Mouse (Mus musculus): ENCODE measurements at regions not wholly inside any gene's neighbourhood (a gene's known extent, or its start where the extent isn't known, plus 50 kb on each side); places are given as distances from the start of the nearest gene placed in this dataset.

GRCm38 (mm10) chr3:35688111-35688510 is 65.8 kb upstream of the Atp11b start:
- no peak for DNase-seq

DNA sequence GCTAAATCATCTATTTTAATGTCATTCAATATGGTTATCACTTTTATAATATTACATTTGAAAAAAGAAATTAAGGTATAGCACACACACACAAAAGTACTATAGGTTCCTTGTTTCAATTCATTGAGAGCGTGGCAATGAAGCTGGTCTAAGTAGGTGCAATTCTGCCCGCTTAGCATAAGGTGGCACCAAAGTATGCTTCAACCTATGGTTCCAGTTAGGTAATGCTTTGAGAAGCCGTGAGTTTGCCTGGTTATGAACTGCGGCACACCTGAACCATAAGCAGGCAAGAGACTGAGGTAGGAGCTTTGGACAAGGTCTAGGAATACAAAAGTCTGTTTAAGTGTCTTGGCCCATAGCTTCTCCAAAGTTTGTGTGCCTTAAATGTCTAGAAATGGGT is 65.1 kb upstream of the Atp11b start:
- peak; percentile 25 to 30 for DNase-seq

DNA sequence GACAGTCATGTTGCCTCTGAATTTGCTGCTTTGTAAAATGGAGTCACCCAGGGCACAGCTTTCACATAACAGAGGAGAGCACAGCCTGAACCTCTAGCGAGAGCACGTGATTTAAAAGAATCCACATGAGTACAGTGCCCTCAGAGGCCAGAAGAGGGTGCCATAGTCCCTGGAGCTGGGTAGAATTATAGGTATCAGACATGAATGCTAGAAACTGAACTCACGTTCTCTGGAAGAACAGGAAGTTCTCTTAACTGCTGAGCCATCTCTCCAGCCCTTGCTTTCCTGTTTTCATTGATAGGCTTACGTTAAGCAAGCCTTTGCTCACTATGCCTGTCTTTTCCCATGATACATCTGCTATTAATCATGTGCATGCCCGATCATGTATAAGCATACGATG is 60.9 kb upstream of the Atp11b start:
- peak; percentile 73 to 84 for DNase-seq

- no peak for DNase-seq
These were observed 60.4 kb upstream of the Atp11b start for GRCm38 (mm10) chr3:35693551-35693950.

- DNase-seq = no peak
These were observed 59.7 kb upstream of the Atp11b start for GRCm38 (mm10) chr3:35694241-35694640.

DNA sequence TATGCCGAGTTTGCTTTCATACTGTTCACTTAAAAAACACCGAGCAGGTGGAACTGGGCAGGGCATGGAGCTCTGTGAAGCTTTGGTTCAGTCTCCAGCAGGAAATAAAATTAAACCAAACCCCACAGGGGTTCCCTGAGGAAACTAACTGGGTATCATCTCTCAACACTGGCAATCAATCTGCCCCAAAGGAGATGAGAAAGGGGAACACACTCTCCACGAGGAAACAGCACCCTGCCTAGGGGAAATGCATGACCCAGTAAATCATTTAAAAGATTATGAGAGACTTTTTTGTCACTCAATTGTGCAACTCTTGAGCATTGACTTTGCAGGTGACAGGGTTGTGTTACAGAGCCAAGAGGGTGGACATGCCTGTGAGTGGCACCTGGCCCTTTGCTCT is 58.0 kb upstream of the Atp11b start:
- no peak for DNase-seq

DNA sequence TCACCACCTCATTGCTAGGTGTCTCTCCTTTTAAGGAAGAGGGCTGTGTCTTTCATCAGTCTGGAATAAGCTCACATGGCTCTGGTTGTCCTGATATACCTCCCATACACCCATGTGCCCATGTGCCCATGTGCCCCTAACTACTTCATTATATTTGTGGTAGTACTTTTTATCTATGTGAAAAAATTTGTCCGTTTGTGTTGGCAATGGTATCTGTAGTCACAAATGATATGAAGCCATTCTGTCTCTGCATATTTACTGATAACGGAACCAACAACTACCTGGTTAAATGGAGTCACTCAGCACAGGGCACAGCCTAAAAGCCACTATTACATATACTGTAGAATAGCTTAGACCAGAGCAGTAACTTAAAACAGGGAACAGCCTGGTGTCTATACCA is 54.6 kb upstream of the Atp11b start:
- DNase-seq = no peak

GRCm38 (mm10) chr3:35699979-35700378 is 53.9 kb upstream of the Atp11b start:
- DNase-seq = no peak

- no peak for DNase-seq
These were observed 50.2 kb upstream of the Atp11b start for GRCm38 (mm10) chr3:35703528-35704327.

All from kidney, postnatal 36 days (tissue).